22 mouse cellular contexts compared by ENCODE assay signal in genomic region chr17:13675630-13676029, GRCm38 (mm10).
A peak's percentile ranks its signal among the peaks of the same experiment; 100 is the strongest.
DNase-seq lines count a peak whose midpoint lies in the region; ATAC-seq and TF ChIP-seq lines count a peak whose summit lies in the region.
"Had no signal": no experiment of that assay in that cellular context is flagged by ENCODE, and none has a peak within 500 bp of the region (broad histone marks: within the 10 kb centered on the region; RNA-seq: fewer than 3 reads in every experiment).

No protein-coding gene starts in this region.

- H3K27ac ChIP-seq in kidney, adult 2 months (ENCODE audit: insufficient read depth, low read depth, low read length) = no peak overlapping the region
- H3K27ac ChIP-seq in limb, embryonic 13.5 days = no peak overlapping the region
- H3K27ac ChIP-seq in limb, embryonic 10.5 days = no peak overlapping the region
- peak overlapping the region; percentile 14; the same call in 1 of the 2 replicates for H3K27ac ChIP-seq in brown adipose tissue, adult 24 weeks (replicated peaks; ENCODE audit: low read depth, low read length)
- H3K27ac ChIP-seq: forebrain, embryonic 12.5 days; hindbrain, embryonic 15.5 days; liver, embryonic 13.5 days; stomach, embryonic 15.5 days had no signal

- no peaks in the 10 kb centered on the region for H3K27me3 ChIP-seq in kidney, adult 2 months (replicated peaks; ENCODE audit: control insufficient read depth, insufficient read depth, low read length)
- H3K27me3 ChIP-seq in limb, embryonic 13.5 days = no peaks in the 10 kb centered on the region
- H3K27me3 ChIP-seq in limb, embryonic 10.5 days (ENCODE audit: low read depth, poor library complexity, severe bottlenecking) = no peaks in the 10 kb centered on the region
- H3K27me3 ChIP-seq: forebrain, embryonic 12.5 days; hindbrain, embryonic 15.5 days; liver, embryonic 13.5 days; stomach, embryonic 15.5 days had no signal

- 63% methylated on average over 4 of the region's 4 CpGs for WGBS in kidney, adult 2 months
- WGBS in limb, embryonic 13.5 days = 66% methylated on average over 4 of the region's 4 CpGs
- WGBS in limb, embryonic 10.5 days = 58% methylated on average over 4 of the region's 4 CpGs

- ATAC-seq in limb, embryonic 13.5 days (ENCODE audit: low FRiP score, low read depth) = 0 out of 2 replicates have a peak, but pooled peaks have one; percentile 16
- ATAC-seq: CD4-positive, CD25-positive, alpha-beta regulatory T cell, adult 4 months; intestine, postnatal 0 days had no signal

- DNase-seq in embryo, embryonic 10 days (ENCODE audit: low spot score) = peak; percentile 67
- DNase-seq in embryo, embryonic 9.5 days (ENCODE audit: extremely low spot score) = no peak
- DNase-seq in kidney, adult 2 months = peak; percentile 67
- DNase-seq in kidney, adult 18-20 months = no peak
- DNase-seq in limb, embryonic 10.5 days (ENCODE audit: low spot score) = no peak
- DNase-seq in cerebellum, adult 8-10 months = no peak
- DNase-seq: cerebellum, adult 2 months; cerebellum, postnatal 36 days; gastrocnemius, postnatal 36 days; heart, adult 2 months; heart, postnatal 36 days; liver, embryonic 13.5 days; lung, adult 2 months; lung, postnatal 14 days; thymus, postnatal 36 days had no signal

- no peak overlapping the region for H3K9ac ChIP-seq in limb, embryonic 13.5 days
- H3K9ac ChIP-seq: forebrain, embryonic 12.5 days; hindbrain, embryonic 15.5 days; liver, embryonic 13.5 days; stomach, embryonic 15.5 days had no signal

- H3K36me3 ChIP-seq in kidney, adult 2 months (ENCODE audit: control insufficient read depth, insufficient read depth, low read length) = no peaks in the 10 kb centered on the region
- H3K36me3 ChIP-seq in limb, embryonic 13.5 days = no peaks in the 10 kb centered on the region
- H3K36me3 ChIP-seq in limb, embryonic 10.5 days = no peaks in the 10 kb centered on the region
- H3K36me3 ChIP-seq: forebrain, embryonic 12.5 days; hindbrain, embryonic 15.5 days; liver, embryonic 13.5 days; stomach, embryonic 15.5 days had no signal

- H3K4me3 ChIP-seq in kidney, adult 2 months (ENCODE audit: insufficient read depth, low read depth, low read length) = no peak overlapping the region
- H3K4me3 ChIP-seq in limb, embryonic 13.5 days = no peak overlapping the region
- H3K4me3 ChIP-seq in limb, embryonic 10.5 days = no peak overlapping the region
- H3K4me3 ChIP-seq in brown adipose tissue, adult 24 weeks (ENCODE audit: insufficient read depth, low read depth, low read length) = no peak overlapping the region
- H3K4me3 ChIP-seq: forebrain, embryonic 12.5 days; heart, adult 2 months; hindbrain, embryonic 15.5 days; liver, embryonic 13.5 days; stomach, embryonic 15.5 days had no signal

- H3K9me3 ChIP-seq in limb, embryonic 13.5 days = no peaks in the 10 kb centered on the region
- H3K9me3 ChIP-seq in limb, embryonic 10.5 days (replicated peaks) = no peaks in the 10 kb centered on the region
- H3K9me3 ChIP-seq: forebrain, embryonic 12.5 days; hindbrain, embryonic 15.5 days; liver, embryonic 13.5 days; stomach, embryonic 15.5 days had no signal

- peaks cover 6% of the 10 kb centered on the region; the same call in 1 of the 2 replicates for H3K4me1 ChIP-seq in kidney, adult 2 months (ENCODE audit: control insufficient read depth, insufficient read depth, low read length)
- H3K4me1 ChIP-seq in limb, embryonic 13.5 days = no peaks in the 10 kb centered on the region
- H3K4me1 ChIP-seq in limb, embryonic 10.5 days = 0 out of 2 replicates have a peak, but pooled peaks cover 5% of the 10 kb centered on the region
- 0 out of 2 replicates have a peak, but pooled peaks cover 8% of the 10 kb centered on the region for H3K4me1 ChIP-seq in brown adipose tissue, adult 24 weeks (ENCODE audit: control insufficient read depth, insufficient read depth, insufficient read length, low read length)

- TF ChIP-seq POLR2A in kidney, adult 2 months (IDR thresholded peaks at IDR 0.05; ENCODE audit: low read depth, low read length) = no peak

- TF ChIP-seq CTCF in kidney, adult 2 months (conservative IDR thresholded peaks at IDR 0.05; ENCODE audit: insufficient read depth, insufficient read length, low read depth, low read length) = no peak

- no peak overlapping the region for H3K4me2 ChIP-seq in limb, embryonic 13.5 days (replicated peaks)
- H3K4me2 ChIP-seq: forebrain, embryonic 12.5 days; hindbrain, embryonic 15.5 days; liver, embryonic 13.5 days; stomach, embryonic 15.5 days had no signal

Comparison
In these comparisons a context has a peak if more than half of its experiments do, and no peak if none do; other contexts are left out.
1. DNase-seq: peak in embryo, embryonic 10 days (single experiment) and kidney, adult 2 months (single experiment); none in embryo, embryonic 9.5 days (single experiment), kidney, adult 18-20 months (single experiment), limb, embryonic 10.5 days (single experiment) and cerebellum, adult 8-10 months (single experiment).